Mouse (Mus musculus) stomach, embryonic 14.5 days (tissue): ENCODE measurements around the gene Csrnp1. TPM values are rescaled to one million over a fixed set of nuclear protein-coding genes. Genes with fewer than 3 reads are reported as not detected.
A peak's percentile ranks its signal among the peaks of the same experiment; 100 is the strongest.

Source experiments
- ATAC-seq: fragments of 200-750 bp; cut with Nextera tagmentation; 2 replicates; pipeline ENCODE4 v1.8.0; 2017; ENCODE audit warnings: low read depth, moderate TSS enrichment; ENCODE audit not compliant: insufficient number of reproducible peaks, insufficient read depth, low FRiP score
- H3K27ac ChIP-seq: fragments of 300-500 bp; sonication (generic); 2 replicates; pipeline ENCODE4 v1.5.1; 2014; ENCODE audit warnings: mild to moderate bottlenecking, low read length, moderate library complexity, mixed read lengths
- H3K27me3 ChIP-seq: fragments of 300-500 bp; sonication (generic); 2 replicates; pipeline ENCODE4 v1.6.1; 2014; ENCODE audit warnings: low read length, control low read depth, mixed read lengths; ENCODE audit not compliant: control insufficient read depth, insufficient read depth
- H3K36me3 ChIP-seq: fragments of 300-500 bp; sonication (generic); 2 replicates; pipeline ENCODE4 v1.6.1; 2014; ENCODE audit warnings: mild to moderate bottlenecking, control low read depth, low read length, moderate library complexity, mixed read lengths; ENCODE audit not compliant: control insufficient read depth, insufficient read depth
- H3K4me1 ChIP-seq: fragments of 300-500 bp; sonication (generic); 2 replicates; pipeline ENCODE4 v1.6.1; 2014; ENCODE audit warnings: low read length, control low read depth, mixed read lengths; ENCODE audit not compliant: control insufficient read depth, insufficient read depth
- H3K4me2 ChIP-seq: fragments of 300-500 bp; sonication (generic); replicated peaks from 2 replicates; pipeline ENCODE4 v1.6.1; 2014; ENCODE audit warnings: low read depth, low read length, control low read depth
- H3K4me3 ChIP-seq: fragments of 300-500 bp; sonication (generic); 2 replicates; pipeline ENCODE4 v1.5.1; 2014; ENCODE audit warnings: low read depth, low read length, control low read depth
- H3K9ac ChIP-seq: fragments of 300-500 bp; sonication (generic); replicated peaks from 2 replicates; pipeline ENCODE4 v1.6.1; 2014; ENCODE audit warnings: low read depth, mild to moderate bottlenecking, control low read depth, low read length, moderate library complexity, mixed read lengths
- H3K9me3 ChIP-seq: fragments of 300-500 bp; sonication (generic); 2 replicates; pipeline ENCODE4 v1.6.1; 2016; ENCODE audit warnings: low read depth, low read length, control low read depth; ENCODE audit not compliant: control insufficient read depth
- WGBS: fragments of 180-500 bp; shearing (Covaris S2); extraction: QIAGEN DNeasy Blood & Tissue Kit; methylation state at CpG from one replicate; pipeline ENCODE4 v1.1.7; 2014; 5-methylcytosine and 5-hydroxymethylcytosine counted together
- polyA plus RNA-seq: library from polyadenylated mRNA; unstranded; fragments of >200 nt; fragmentation: Nextera tagmentation; extraction: Ambion mirVana; gene quantifications from 2 replicates; pipeline ENCODE4 v1.2.1, GENCODE M21; 2014

Gene Csrnp1
- polyA plus RNA-seq, result 2.5 and 3.2 TPM in 2 replicates

- Histone ChIP-seq H3K9me3 (no peaks in the 10 kb centered on the region), H3K9ac (peak within 1 kb of the TSS; percentile 70), H3K4me1 (peaks cover 33% of the 10 kb centered on the region), H3K36me3 (no peaks in the 10 kb centered on the region), H3K27me3 (no peaks in the 10 kb centered on the region), H3K27ac (peak within 1 kb of the TSS; percentile 79), H3K4me2 (peak within 1 kb of the TSS; percentile 95), H3K4me3 (peak within 1 kb of the TSS; percentile 68)
- ATAC-seq, result no peak
- WGBS, result 8% methylated on average over 14 of the region's 14 CpGs
Measured at GRCm38 (mm10) chr9:119984536-119985011, at the start of gene Csrnp1. Gene Csrnp1 (minus strand): TSS chr9:119984658.

GRCm38 (mm10) chr9:120032710-120033109, 48.3 kb upstream of the Csrnp1 start:
- no peak overlapping the region for H3K4me3 ChIP-seq
- H3K27me3 ChIP-seq, result no peaks in the 10 kb centered on the region
- no peaks in the 10 kb centered on the region for H3K4me1 ChIP-seq
- ATAC-seq, result peak; percentile 78
- no peaks in the 10 kb centered on the region for H3K36me3 ChIP-seq
- H3K9me3 ChIP-seq, result no peaks in the 10 kb centered on the region
- no peak overlapping the region for H3K27ac ChIP-seq
- no peak overlapping the region for H3K4me2 ChIP-seq
- WGBS, result 64% methylated on average over 6 of the region's 6 CpGs
- H3K9ac ChIP-seq, result no peak overlapping the region

- WGBS, result 84% methylated on average over 10 of the region's 10 CpGs
- no peak overlapping the region for H3K4me2 ChIP-seq
- no peak for ATAC-seq
- no peaks in the 10 kb centered on the region for H3K4me1 ChIP-seq
- H3K27me3 ChIP-seq, result no peaks in the 10 kb centered on the region
- no peaks in the 10 kb centered on the region for H3K36me3 ChIP-seq
- no peak overlapping the region for H3K27ac ChIP-seq
- no peaks in the 10 kb centered on the region for H3K9me3 ChIP-seq
- H3K4me3 ChIP-seq, result no peak overlapping the region
- H3K9ac ChIP-seq, result no peak overlapping the region
Measured at GRCm38 (mm10) chr9:120030421-120030820, 46.0 kb upstream of the Csrnp1 start.

GRCm38 (mm10) chr9:120029880-120030279, 45.4 kb upstream of the Csrnp1 start:
- Histone ChIP-seq H3K36me3 (no peaks in the 10 kb centered on the region), H3K9me3 (no peaks in the 10 kb centered on the region), H3K4me2 (no peak overlapping the region), H3K4me1 (no peaks in the 10 kb centered on the region), H3K27me3 (no peaks in the 10 kb centered on the region), H3K27ac (no peak overlapping the region), H3K9ac (no peak overlapping the region), H3K4me3 (no peak overlapping the region)
- 91% methylated on average over 6 of the region's 6 CpGs for WGBS
- ATAC-seq, result no peak

GRCm38 (mm10) chr9:120027401-120028151, 43.1 kb upstream of the Csrnp1 start:
- no peaks in the 10 kb centered on the region for H3K4me1 ChIP-seq
- no peak overlapping the region for H3K4me2 ChIP-seq
- no peak overlapping the region for H3K27ac ChIP-seq
- no peaks in the 10 kb centered on the region for H3K27me3 ChIP-seq
- 32% methylated on average over 14 of the region's 14 CpGs for WGBS
- ATAC-seq, result no peak
- H3K36me3 ChIP-seq, result no peaks in the 10 kb centered on the region
- no peak overlapping the region for H3K4me3 ChIP-seq
- no peaks in the 10 kb centered on the region for H3K9me3 ChIP-seq
- no peak overlapping the region for H3K9ac ChIP-seq

- H3K27ac ChIP-seq, result no peak overlapping the region
- no peaks in the 10 kb centered on the region for H3K36me3 ChIP-seq
- WGBS, result 79% methylated on average over 5 of the region's 5 CpGs
- H3K4me3 ChIP-seq, result no peak overlapping the region
- ATAC-seq, result no peak
- no peak overlapping the region for H3K9ac ChIP-seq
- no peaks in the 10 kb centered on the region for H3K27me3 ChIP-seq
- H3K9me3 ChIP-seq, result no peaks in the 10 kb centered on the region
- H3K4me1 ChIP-seq, result peaks cover 12% of the 10 kb centered on the region; the same call in 1 of the 2 replicates
- no peak overlapping the region for H3K4me2 ChIP-seq
Measured at GRCm38 (mm10) chr9:120024625-120025024, 40.2 kb upstream of the Csrnp1 start.

GRCm38 (mm10) chr9:120024171-120024570, 39.7 kb upstream of the Csrnp1 start:
- Histone ChIP-seq H3K9me3 (no peaks in the 10 kb centered on the region), H3K27me3 (no peaks in the 10 kb centered on the region), H3K4me2 (no peak overlapping the region), H3K27ac (no peak overlapping the region), H3K9ac (no peak overlapping the region), H3K4me1 (peaks cover 12% of the 10 kb centered on the region; the same call in 1 of the 2 replicates), H3K4me3 (no peak overlapping the region), H3K36me3 (no peaks in the 10 kb centered on the region)
- WGBS, result 77% methylated on average over 10 of the region's 10 CpGs
- no peak for ATAC-seq

GRCm38 (mm10) chr9:120023086-120023811, 38.8 kb upstream of the Csrnp1 start, which contains the start of gene Xirp1:
Gene Xirp1 (minus strand): TSS chr9:120023598.
- Histone ChIP-seq H3K4me1 (peaks cover 12% of the 10 kb centered on the region; the same call in 1 of the 2 replicates), H3K36me3 (no peaks in the 10 kb centered on the region), H3K9ac (no peak within 1 kb of the TSS), H3K9me3 (no peaks in the 10 kb centered on the region), H3K4me3 (no peak within 1 kb of the TSS), H3K27me3 (no peaks in the 10 kb centered on the region), H3K4me2 (no peak within 1 kb of the TSS), H3K27ac (no peak within 1 kb of the TSS)
- 85% methylated on average over 18 of the region's 18 CpGs for WGBS
- ATAC-seq, result no peak
